Mouse (Mus musculus) kidney, postnatal 0 days (tissue): ENCODE measurements around the gene Sdk1. TPM values are rescaled to one million over a fixed set of nuclear protein-coding genes. Genes with fewer than 3 reads are reported as not detected.
A peak's percentile ranks its signal among the peaks of the same experiment; 100 is the strongest.

Experiments used
- ATAC-seq: fragments of 200-750 bp; cut with Nextera tagmentation; replicated peaks from 2 replicates; pipeline ENCODE4 v1.8.0; 2017; ENCODE audit warnings: low read depth, moderate number of reproducible peaks, moderate TSS enrichment, moderate library complexity; ENCODE audit not compliant: low FRiP score
- DNase-seq: peaks from one replicate; pipeline ENCODE4 v3.0.0-alpha.2; 2016; ENCODE audit warnings: low spot score
- H3K27ac ChIP-seq: fragments of 300-500 bp; sonication (generic); 2 replicates; pipeline ENCODE4 v1.5.1; 2014; ENCODE audit warnings: mild to moderate bottlenecking
- H3K27me3 ChIP-seq: fragments of 300-500 bp; sonication (generic); 2 replicates; pipeline ENCODE4 v1.6.1; 2014; ENCODE audit warnings: low read length, mixed read lengths; ENCODE audit not compliant: insufficient read depth
- H3K36me3 ChIP-seq: fragments of 300-500 bp; sonication (generic); 2 replicates; pipeline ENCODE4 v1.6.1; 2014; ENCODE audit warnings: low read length, mixed read lengths; ENCODE audit not compliant: insufficient read depth
- H3K4me1 ChIP-seq: fragments of 300-500 bp; sonication (generic); replicated peaks from 2 replicates; pipeline ENCODE4 v1.6.1; 2014; ENCODE audit warnings: antibody characterized with exemption, low read length, mixed read lengths; ENCODE audit not compliant: insufficient read depth
- H3K4me2 ChIP-seq: fragments of 300-500 bp; sonication (generic); 2 replicates; pipeline ENCODE4 v1.6.1; 2014; ENCODE audit warnings: mild to moderate bottlenecking, low read length, moderate library complexity, mixed read lengths
- H3K4me3 ChIP-seq: fragments of 300-500 bp; sonication (generic); replicated peaks from 2 replicates; pipeline ENCODE4 v1.5.1; 2014; ENCODE audit warnings: low read depth, low read length
- H3K9ac ChIP-seq: fragments of 300-500 bp; sonication (generic); 2 replicates; pipeline ENCODE4 v1.6.1; 2014; ENCODE audit warnings: low read depth, low read length
- H3K9me3 ChIP-seq: fragments of 300-500 bp; sonication (generic); replicated peaks from 2 replicates; pipeline ENCODE4 v1.6.1; 2016; ENCODE audit warnings: low read length, inconsistent platforms, mixed read lengths
- CTCF ChIP-seq: IDR thresholded peaks from 2 replicates; pipeline ENCODE4 v1.5.1; 2016; ENCODE audit warnings: antibody characterized with exemption, low read depth, mild to moderate bottlenecking, moderate library complexity
- WGBS: fragments of 180-500 bp; shearing (Covaris S2); extraction: QIAGEN DNeasy Blood & Tissue Kit; methylation state at CpG from one replicate; pipeline ENCODE4 v1.1.7; 2014; 5-methylcytosine and 5-hydroxymethylcytosine counted together
- polyA plus RNA-seq: library from polyadenylated mRNA; unstranded; fragments of >200 nt; fragmentation: Nextera tagmentation; extraction: Ambion mirVana; gene quantifications from 2 replicates; pipeline ENCODE4 v1.2.1, GENCODE M21; 2015

Gene Sdk1
- polyA plus RNA-seq, 1 experiment from 2014 or later: 2.1 TPM

DNA sequence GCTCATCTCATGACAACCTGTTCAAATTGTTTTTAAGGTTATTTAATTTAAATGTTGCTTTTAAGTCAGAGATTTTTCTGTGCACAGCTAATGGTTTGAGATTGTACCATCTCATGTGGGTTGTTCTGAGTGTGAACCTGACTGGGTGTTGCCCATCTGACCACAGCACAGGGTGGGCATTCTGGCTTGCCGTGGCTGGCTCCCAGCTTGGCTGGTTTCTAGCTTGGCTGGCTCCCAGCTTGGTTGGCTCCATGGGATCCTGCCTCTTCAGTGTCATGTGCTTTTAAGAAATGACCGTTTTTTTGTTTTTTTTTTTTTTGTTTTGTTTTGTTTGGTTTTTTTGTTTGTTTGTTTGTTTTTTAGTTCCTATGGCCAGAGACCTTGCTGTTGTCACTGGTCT is 326.8 kb downstream of the Sdk1 start:
- no peak overlapping the region for H3K4me2 ChIP-seq
- H3K9me3 ChIP-seq: no peaks in the 10 kb centered on the region
- H3K9ac ChIP-seq: no peak overlapping the region
- H3K27me3 ChIP-seq: no peaks in the 10 kb centered on the region
- TF ChIP-seq CTCF: no peak
- H3K4me3 ChIP-seq: no peak overlapping the region
- no peak overlapping the region for H3K27ac ChIP-seq
- H3K36me3 ChIP-seq: no peaks in the 10 kb centered on the region
- ATAC-seq (no peak), DNase-seq (no peak)
- 61% methylated on average over 2 of the region's 2 CpGs for WGBS
- no peaks in the 10 kb centered on the region for H3K4me1 ChIP-seq

DNA sequence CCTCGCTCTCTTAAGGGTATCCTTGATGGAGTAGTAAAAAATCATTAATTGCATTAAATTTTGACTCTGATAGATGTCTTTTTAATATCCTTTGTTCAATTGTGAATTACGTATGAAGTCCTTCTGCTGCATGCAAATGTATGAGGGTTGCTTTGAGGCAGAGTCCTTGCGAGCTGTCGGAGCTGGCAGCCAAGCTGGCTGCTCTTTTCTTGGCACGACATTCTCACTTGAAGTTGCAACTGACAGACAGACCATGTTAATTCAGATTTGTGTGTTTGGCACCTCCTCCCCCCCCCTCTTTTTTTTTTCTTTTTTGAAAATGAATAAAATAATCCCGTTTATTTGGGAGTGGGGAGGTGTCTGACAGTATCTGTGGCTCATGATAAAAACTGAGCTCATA is 329.2 kb downstream of the Sdk1 start:
- TF ChIP-seq CTCF: no peak
- H3K4me3 ChIP-seq: no peak overlapping the region
- no peak overlapping the region for H3K9ac ChIP-seq
- H3K27ac ChIP-seq: no peak overlapping the region
- no peaks in the 10 kb centered on the region for H3K4me1 ChIP-seq
- DNase-seq: no peak
- no peaks in the 10 kb centered on the region for H3K36me3 ChIP-seq
- H3K4me2 ChIP-seq: no peak overlapping the region
- H3K27me3 ChIP-seq: no peaks in the 10 kb centered on the region
- no peak for ATAC-seq
- WGBS: 85% methylated on average over 6 of the region's 6 CpGs
- H3K9me3 ChIP-seq: no peaks in the 10 kb centered on the region

DNA sequence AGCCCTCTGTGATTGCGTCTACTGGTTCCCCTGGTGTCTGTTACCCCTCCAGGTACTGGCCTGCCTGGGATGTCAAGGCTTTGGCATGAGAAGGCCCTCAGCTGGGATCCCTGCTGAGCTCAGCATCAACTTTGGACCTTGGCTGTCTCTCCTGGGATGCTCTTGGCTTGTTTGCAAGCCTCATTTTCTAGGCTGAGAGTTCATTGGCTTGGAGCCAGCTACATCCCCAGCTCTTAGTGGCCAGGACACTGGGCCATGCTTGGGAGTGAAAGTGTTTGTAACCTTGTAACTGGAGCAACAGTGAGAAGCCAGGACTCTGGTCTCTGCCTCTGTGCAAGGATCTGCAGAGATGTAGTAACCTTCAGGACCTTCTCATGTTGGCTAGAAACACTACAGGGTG is 333.0 kb downstream of the Sdk1 start:
- no peak overlapping the region for H3K4me2 ChIP-seq
- H3K4me3 ChIP-seq: no peak overlapping the region
- DNase-seq (peak; percentile 59), ATAC-seq (no peak)
- H3K36me3 ChIP-seq: no peaks in the 10 kb centered on the region
- no peak overlapping the region for H3K27ac ChIP-seq
- no peaks in the 10 kb centered on the region for H3K27me3 ChIP-seq
- no peaks in the 10 kb centered on the region for H3K9me3 ChIP-seq
- no peak overlapping the region for H3K9ac ChIP-seq
- no peak for TF ChIP-seq CTCF
- no peaks in the 10 kb centered on the region for H3K4me1 ChIP-seq
- 69% methylated on average over 1 of the region's 1 CpGs for WGBS

DNA sequence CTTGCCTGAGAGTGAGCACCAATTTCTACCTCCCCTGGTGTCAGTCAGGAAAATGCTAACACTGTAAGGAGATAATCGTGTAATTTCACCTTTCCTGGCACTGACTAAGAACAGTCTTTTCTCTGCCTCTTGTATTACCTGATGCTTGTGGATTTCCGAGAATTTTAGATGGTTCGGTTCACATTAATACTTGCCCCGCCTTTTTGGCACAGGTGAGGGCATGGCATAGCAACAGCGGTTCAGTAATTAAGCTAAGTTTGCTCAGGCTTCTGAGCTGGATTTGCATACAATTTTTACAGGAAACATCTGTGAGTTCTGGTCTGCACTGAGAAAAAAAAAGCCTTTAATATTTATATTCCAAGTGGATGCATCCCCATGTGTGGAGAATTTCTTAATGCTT is 350.0 kb downstream of the Sdk1 start:
- H3K4me1 ChIP-seq: no peaks in the 10 kb centered on the region
- no peak overlapping the region for H3K27ac ChIP-seq
- H3K9ac ChIP-seq: no peak overlapping the region
- H3K36me3 ChIP-seq: no peaks in the 10 kb centered on the region
- no peak for DNase-seq
- no peak overlapping the region for H3K4me3 ChIP-seq
- H3K4me2 ChIP-seq: no peak overlapping the region
- no peak for ATAC-seq
- H3K9me3 ChIP-seq: no peaks in the 10 kb centered on the region
- no peaks in the 10 kb centered on the region for H3K27me3 ChIP-seq
- 70% methylated on average over 5 of the region's 5 CpGs for WGBS
- no peak for TF ChIP-seq CTCF

DNA sequence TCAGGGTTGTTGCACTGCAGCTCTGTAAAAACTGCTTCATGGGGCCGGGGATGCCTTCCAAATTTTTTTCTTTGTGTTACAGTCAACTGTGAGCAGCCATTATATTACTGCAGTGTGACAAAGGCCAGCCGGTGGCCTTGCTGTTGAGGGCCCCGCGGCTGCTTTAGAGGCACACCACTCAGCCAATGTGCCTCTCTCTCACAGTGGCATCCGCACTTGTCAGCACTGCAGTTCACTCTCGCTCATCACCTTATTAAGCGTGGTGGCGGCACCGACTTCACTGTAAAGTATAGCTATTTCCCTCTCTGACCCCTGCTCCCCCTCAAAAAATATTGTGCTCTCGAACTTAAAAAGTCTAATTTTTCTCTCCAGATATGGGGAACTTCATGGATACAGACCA is 371.4 kb downstream of the Sdk1 start:
- no peaks in the 10 kb centered on the region for H3K4me1 ChIP-seq
- H3K36me3 ChIP-seq: no peaks in the 10 kb centered on the region
- no peak for TF ChIP-seq CTCF
- ATAC-seq (no peak), DNase-seq (no peak)
- no peak overlapping the region for H3K9ac ChIP-seq
- H3K4me2 ChIP-seq: no peak overlapping the region
- H3K4me3 ChIP-seq: no peak overlapping the region
- H3K27ac ChIP-seq: no peak overlapping the region
- 74% methylated on average over 10 of the region's 10 CpGs for WGBS
- no peaks in the 10 kb centered on the region for H3K27me3 ChIP-seq
- H3K9me3 ChIP-seq: no peaks in the 10 kb centered on the region

DNA sequence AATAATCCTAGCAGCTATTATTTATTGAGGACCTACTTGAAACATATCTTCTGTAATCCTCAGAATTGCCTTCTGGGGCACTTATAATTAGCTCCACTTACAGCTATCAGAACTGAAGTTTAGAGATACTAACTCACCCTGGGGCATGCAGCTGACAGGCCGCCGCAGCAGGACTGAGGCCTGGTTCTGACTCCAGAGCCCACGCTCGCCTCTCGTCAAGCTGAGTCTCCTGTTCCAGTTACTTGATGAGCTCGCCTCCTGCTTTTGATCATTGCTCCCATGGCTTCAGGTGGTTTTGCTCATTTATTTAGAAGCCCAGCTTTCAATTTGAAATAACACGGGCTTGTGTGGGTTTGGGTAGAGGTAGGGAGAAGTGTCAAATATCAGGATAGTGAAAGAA is 374.5 kb downstream of the Sdk1 start:
- H3K9ac ChIP-seq: no peak overlapping the region
- DNase-seq (no peak), ATAC-seq (no peak)
- no peaks in the 10 kb centered on the region for H3K36me3 ChIP-seq
- H3K27ac ChIP-seq: no peak overlapping the region
- no peaks in the 10 kb centered on the region for H3K27me3 ChIP-seq
- TF ChIP-seq CTCF: no peak
- 71% methylated on average over 7 of the region's 7 CpGs for WGBS
- no peaks in the 10 kb centered on the region for H3K9me3 ChIP-seq
- no peaks in the 10 kb centered on the region for H3K4me1 ChIP-seq
- no peak overlapping the region for H3K4me2 ChIP-seq
- H3K4me3 ChIP-seq: no peak overlapping the region

DNA sequence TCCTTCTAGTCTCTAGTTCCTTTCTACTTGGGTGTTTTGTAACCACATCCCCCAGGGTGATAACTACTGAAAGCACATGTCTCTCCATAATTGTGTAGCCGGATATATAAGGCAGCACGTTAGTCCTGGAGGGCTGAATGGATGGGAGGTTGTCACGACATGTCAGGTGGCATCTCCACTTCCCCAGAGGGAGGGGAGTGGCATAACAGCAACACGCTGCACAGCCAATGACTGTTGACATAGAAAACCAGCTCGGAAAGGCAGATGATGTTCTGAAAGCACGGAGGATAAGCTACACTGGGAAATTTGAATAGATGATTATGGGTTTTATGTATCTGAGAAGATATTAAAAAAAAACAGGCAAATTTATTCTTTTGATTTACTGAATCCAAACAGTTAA is 376.4 kb downstream of the Sdk1 start:
- TF ChIP-seq CTCF: no peak
- no peaks in the 10 kb centered on the region for H3K9me3 ChIP-seq
- no peak for ATAC-seq
- no peaks in the 10 kb centered on the region for H3K4me1 ChIP-seq
- no peak overlapping the region for H3K4me3 ChIP-seq
- H3K4me2 ChIP-seq: no peak overlapping the region
- H3K36me3 ChIP-seq: no peaks in the 10 kb centered on the region
- H3K27ac ChIP-seq: no peak overlapping the region
- no peak for DNase-seq
- H3K9ac ChIP-seq: no peak overlapping the region
- WGBS: 77% methylated on average over 6 of the region's 6 CpGs
- H3K27me3 ChIP-seq: no peaks in the 10 kb centered on the region
